Mouse (Mus musculus) MEL (cell line): Measurements from ENCODE around the gene Lrrc32. TPM values are rescaled to one million over a fixed set of nuclear protein-coding genes. Genes with fewer than 3 reads are reported as not detected.

Source experiments
- DNase-seq: peaks from one replicate; pipeline ENCODE4 v3.0.0; 2011; ENCODE audit warnings: low read depth, low spot score
- H3K27ac ChIP-seq: 2 replicates; pipeline ENCODE4 v1.5.1; 2012; ENCODE audit warnings: low read depth, mild to moderate bottlenecking, control low read depth, low read length, moderate library complexity; ENCODE audit not compliant: control insufficient read depth
- H3K27me3 ChIP-seq, 2 experiments: fragments of 150-350 bp in 1 of 2; sonication (generic) in 1 of 2; 2 replicates each; pipeline ENCODE4 v1.6.1; 2012; ENCODE audit warnings: low read length in 2 of 2, mild to moderate bottlenecking in 2 of 2, improper control_type of control experiment in 1 of 2, moderate library complexity in 1 of 2; ENCODE audit not compliant: insufficient read depth in 2 of 2, control insufficient read depth in 1 of 2
- H3K36me3 ChIP-seq, 2 experiments: 2 replicates each; pipeline ENCODE4 v1.6.1; 2012 to 2014; ENCODE audit warnings: low read length in 2 of 2, improper control_type of control experiment in 1 of 2, inconsistent platforms in 1 of 2, mild to moderate bottlenecking in 1 of 2; ENCODE audit not compliant: insufficient read depth in 2 of 2, control insufficient read depth in 1 of 2
- H3K4me1 ChIP-seq, 2 experiments: fragments of 150-350 bp in 1 of 2; sonication (generic) in 1 of 2; 2 replicates each; pipeline ENCODE4 v1.6.1; 2012; ENCODE audit warnings: low read length in 2 of 2, improper control_type of control experiment in 1 of 2, mild to moderate bottlenecking in 1 of 2; ENCODE audit not compliant: insufficient read depth in 2 of 2, control insufficient read depth in 1 of 2
- H3K4me3 ChIP-seq, 2 experiments: fragments of 150-350 bp in 1 of 2; sonication (generic) in 1 of 2; 2 replicates each; pipeline ENCODE4 v1.5.1; 2012; ENCODE audit warnings: low read depth in 2 of 2, low read length in 2 of 2, mild to moderate bottlenecking in 2 of 2, moderate library complexity in 2 of 2, control low read depth in 1 of 2, improper control_type of control experiment in 1 of 2; ENCODE audit not compliant: control insufficient read depth in 1 of 2, insufficient read depth in 1 of 2
- H3K79me2 ChIP-seq: 2 replicates; pipeline ENCODE4 v1.6.1; 2012; ENCODE audit warnings: mild to moderate bottlenecking, low read length, moderate library complexity; ENCODE audit not compliant: control insufficient read depth, poor library complexity, insufficient read depth
- H3K9ac ChIP-seq: 2 replicates; pipeline ENCODE4 v1.6.1; 2012; ENCODE audit warnings: low read depth, mild to moderate bottlenecking, control low read depth, low read length, moderate library complexity; ENCODE audit not compliant: control insufficient read depth, poor library complexity, severe bottlenecking
- H3K9me3 ChIP-seq: fragments of 150-350 bp; sonication (generic); replicated peaks from 2 replicates; pipeline ENCODE4 v1.6.1; 2012; ENCODE audit warnings: mild to moderate bottlenecking, low read length, improper control_type of control experiment, moderate library complexity; ENCODE audit not compliant: insufficient read depth
- BHLHE40 ChIP-seq: IDR thresholded peaks from 2 replicates; pipeline ENCODE4 v1.6.1; 2012; ENCODE audit warnings: low read depth, mild to moderate bottlenecking, inconsistent platforms, low read length, improper control_type of control experiment, borderline replicate concordance
- CHD1 ChIP-seq: IDR thresholded peaks from 2 replicates; pipeline ENCODE4 v1.6.1; 2012; ENCODE audit warnings: low read depth, mild to moderate bottlenecking, inconsistent platforms, low read length, improper control_type of control experiment
- CHD2 ChIP-seq: IDR thresholded peaks from 2 replicates; pipeline ENCODE4 v1.6.1; 2011; ENCODE audit warnings: low read length, improper control_type of control experiment
- EP300 ChIP-seq, 2 experiments: IDR thresholded peaks; 2 replicates each; pipeline ENCODE4 v1.6.1; 2011; ENCODE audit warnings: improper control_type of control experiment in 2 of 2, low read length in 2 of 2, low read depth in 1 of 2, mild to moderate bottlenecking in 1 of 2
- GABPA ChIP-seq: IDR thresholded peaks from 2 replicates; pipeline ENCODE4 v1.6.1; 2012; ENCODE audit warnings: low read depth, mild to moderate bottlenecking, inconsistent platforms, low read length, improper control_type of control experiment, moderate library complexity
- GATA1 ChIP-seq: IDR thresholded peaks from 2 replicates; pipeline ENCODE4 v1.6.1; 2011; ENCODE audit warnings: low read depth, low read length, improper control_type of control experiment
- JUND ChIP-seq: IDR thresholded peaks from 2 replicates; pipeline ENCODE4 v1.6.1; 2011; ENCODE audit warnings: low read depth, mild to moderate bottlenecking, improper control_type of control experiment, low read length
- MAX ChIP-seq: IDR thresholded peaks from 2 replicates; pipeline ENCODE4 v1.6.1; 2011; ENCODE audit warnings: low read length, improper control_type of control experiment
- MAZ ChIP-seq: IDR thresholded peaks from 2 replicates; pipeline ENCODE4 v1.6.1; 2012; ENCODE audit warnings: low read depth, mild to moderate bottlenecking, inconsistent platforms, low read length, improper control_type of control experiment
- MEF2A ChIP-seq: IDR thresholded peaks from 2 replicates; pipeline ENCODE4 v1.6.1; 2014; ENCODE audit warnings: low read depth, mild to moderate bottlenecking, inconsistent platforms, low read length, improper control_type of control experiment; ENCODE audit not compliant: poor library complexity, insufficient replicate concordance, severe bottlenecking; ENCODE audit errors: extremely low read depth
- MXI1 ChIP-seq: IDR thresholded peaks from 2 replicates; pipeline ENCODE4 v1.6.1; 2011; ENCODE audit warnings: mild to moderate bottlenecking, low read depth, low read length, improper control_type of control experiment
- MYB ChIP-seq: IDR thresholded peaks from 2 replicates; pipeline ENCODE4 v1.6.1; 2011; ENCODE audit warnings: mild to moderate bottlenecking, low read depth, low read length, improper control_type of control experiment
- MYC ChIP-seq: IDR thresholded peaks from 2 replicates; pipeline ENCODE4 v1.6.1; 2011; ENCODE audit warnings: low read depth, mild to moderate bottlenecking, low read length, improper control_type of control experiment, moderate library complexity
- NELFE ChIP-seq: IDR thresholded peaks from 2 replicates; pipeline ENCODE4 v1.6.1; 2011; ENCODE audit warnings: low read depth, low read length, improper control_type of control experiment
- RAD21 ChIP-seq: IDR thresholded peaks from 2 replicates; pipeline ENCODE4 v1.6.1; 2011; ENCODE audit warnings: mild to moderate bottlenecking, low read depth, low read length, improper control_type of control experiment
- SMC3 ChIP-seq: IDR thresholded peaks from 2 replicates; pipeline ENCODE4 v1.6.1; 2011; ENCODE audit warnings: low read depth, low read length, improper control_type of control experiment
- TBP ChIP-seq: IDR thresholded peaks from 2 replicates; pipeline ENCODE4 v1.8.0; 2011; ENCODE audit warnings: low read depth, low read length, improper control_type of control experiment
- TCF12 ChIP-seq: IDR thresholded peaks from 2 replicates; pipeline ENCODE4 v1.6.1; 2014; ENCODE audit warnings: low read depth, mild to moderate bottlenecking, inconsistent platforms, low read length, improper control_type of control experiment, moderate library complexity
- UBTF ChIP-seq: IDR thresholded peaks from 2 replicates; pipeline ENCODE4 v1.6.1; 2012; ENCODE audit warnings: low read depth, mild to moderate bottlenecking, inconsistent platforms, low read length, improper control_type of control experiment, moderate library complexity, borderline replicate concordance; ENCODE audit not compliant: insufficient read depth
- USF2 ChIP-seq, 2 experiments: IDR thresholded peaks; 2 replicates each; pipeline ENCODE4 v1.6.1; 2011 to 2012; ENCODE audit warnings: improper control_type of control experiment in 2 of 2, low read length in 2 of 2, borderline replicate concordance in 1 of 2, inconsistent platforms in 1 of 2, low read depth in 1 of 2, mild to moderate bottlenecking in 1 of 2; ENCODE audit not compliant: insufficient read depth in 1 of 2
- ZC3H11A ChIP-seq: IDR thresholded peaks from 2 replicates; pipeline ENCODE4 v1.6.1; 2012; ENCODE audit warnings: low read depth, mild to moderate bottlenecking, inconsistent platforms, low read length, improper control_type of control experiment
- ZKSCAN1 ChIP-seq: IDR thresholded peaks from 2 replicates; pipeline ENCODE4 v1.6.1; 2012; ENCODE audit warnings: low read depth, mild to moderate bottlenecking, inconsistent platforms, low read length, improper control_type of control experiment, moderate library complexity
- ZMIZ1 ChIP-seq: IDR thresholded peaks from 2 replicates; pipeline ENCODE4 v1.6.1; 2012; ENCODE audit warnings: low read depth, mild to moderate bottlenecking, inconsistent platforms, low read length, improper control_type of control experiment, moderate library complexity
- polyA plus RNA-seq, 2 experiments: library from polyadenylated mRNA; stranded (reverse) in 1 of 2; unstranded in 1 of 2; fragments of >175 nt in 1 of 2; fragments of >200 nt in 1 of 2; gene quantifications; 2 replicates each; pipeline versions ENCODE4 v1.2.1 to v1.2.4; 2012; ENCODE audit warnings: low replicate concordance in 2 of 2, low read depth in 1 of 2; ENCODE audit not compliant: insufficient read length in 2 of 2, insufficient read depth in 1 of 2, missing spikeins in 1 of 2
- total RNA-seq: library from RNA; depleted of rRNA; stranded (reverse); fragments of 300-350 nt; gene quantifications from 2 replicates; pipeline ENCODE4 v1.2.3, GENCODE M21; 2012

The Lrrc32 gene
- total and polyA plus RNA-seq, 3 experiments, result not detected

GRCm38 (mm10) chr7:98524401-98524800 is 35.3 kb downstream of the Lrrc32 start:
- H3K4me3 ChIP-seq, result no peak overlapping the region
- no peak for DNase-seq
- no peak overlapping the region for H3K9ac ChIP-seq
- H3K4me1 ChIP-seq, result no peaks in the 10 kb centered on the region
- H3K27me3 ChIP-seq, result peaks cover 0 to 7% of the 10 kb centered on the region in 2 experiments; a peak in 2 of 4 replicates
- TF ChIP-seq USF2 (IDR thresholded peaks at IDR 0.05; ENCODE audit: borderline replicate concordance in 1 of 2, insufficient read depth in 1 of 2, low read depth in 1 of 2, low read length in 2 of 2), result no peak
- TF ChIP-seq CHD1, result no peak
- no peak for TF ChIP-seq UBTF
- TF ChIP-seq MYB, result no peak
- no peak for TF ChIP-seq NELFE
- no peak for TF ChIP-seq TCF12
- TF ChIP-seq MXI1, result no peak
- TF ChIP-seq RAD21, result no peak
- no peak for TF ChIP-seq MAX
- no peak for TF ChIP-seq JUND
- no peak for TF ChIP-seq ZKSCAN1
- TF ChIP-seq MAZ, result no peak
- TF ChIP-seq GATA1, result no peak
- no peaks in the 10 kb centered on the region for H3K36me3 ChIP-seq
- no peaks in the 10 kb centered on the region for H3K79me2 ChIP-seq
- H3K27ac ChIP-seq, result no peak overlapping the region
- no peaks in the 10 kb centered on the region for H3K9me3 ChIP-seq

- no peaks in the 10 kb centered on the region for H3K79me2 ChIP-seq
- TF ChIP-seq NELFE (no peak), USF2 (IDR thresholded peaks at IDR 0.05; ENCODE audit: borderline replicate concordance in 1 of 2, insufficient read depth in 1 of 2, low read depth in 1 of 2, low read length in 2 of 2) (no peak), BHLHE40 (no peak), MYC (no peak), UBTF (no peak), MAZ (no peak), EP300 (IDR thresholded peaks at IDR 0.05; ENCODE audit: low read depth in 1 of 2, low read length in 2 of 2) (no peak), ZKSCAN1 (no peak), SMC3 (no peak), MEF2A (no peak), TCF12 (no peak), GABPA (no peak), MAX (no peak), ZC3H11A (no peak), MYB (no peak), TBP (no peak), ZMIZ1 (no peak), CHD2 (no peak), RAD21 (no peak)
These were observed 36.0 kb downstream of the Lrrc32 start for GRCm38 (mm10) chr7:98524869-98525699.

More at GRCm38 (mm10) chr7:98524869-98525699, 36.0 kb downstream of the Lrrc32 start:
- Histone ChIP-seq H3K4me1 (no peaks in the 10 kb centered on the region), H3K27ac (no peak overlapping the region), H3K9ac (no peak overlapping the region), H3K36me3 (no peaks in the 10 kb centered on the region), H3K9me3 (no peaks in the 10 kb centered on the region), H3K27me3 (peaks cover 0 to 6% of the 10 kb centered on the region in 2 experiments; a peak in 2 of 4 replicates), H3K4me3 (no peak overlapping the region)
- no peak for DNase-seq
